Comparison of ENCODE assay signal across 1 mouse cellular context in the genomic region with DNA sequence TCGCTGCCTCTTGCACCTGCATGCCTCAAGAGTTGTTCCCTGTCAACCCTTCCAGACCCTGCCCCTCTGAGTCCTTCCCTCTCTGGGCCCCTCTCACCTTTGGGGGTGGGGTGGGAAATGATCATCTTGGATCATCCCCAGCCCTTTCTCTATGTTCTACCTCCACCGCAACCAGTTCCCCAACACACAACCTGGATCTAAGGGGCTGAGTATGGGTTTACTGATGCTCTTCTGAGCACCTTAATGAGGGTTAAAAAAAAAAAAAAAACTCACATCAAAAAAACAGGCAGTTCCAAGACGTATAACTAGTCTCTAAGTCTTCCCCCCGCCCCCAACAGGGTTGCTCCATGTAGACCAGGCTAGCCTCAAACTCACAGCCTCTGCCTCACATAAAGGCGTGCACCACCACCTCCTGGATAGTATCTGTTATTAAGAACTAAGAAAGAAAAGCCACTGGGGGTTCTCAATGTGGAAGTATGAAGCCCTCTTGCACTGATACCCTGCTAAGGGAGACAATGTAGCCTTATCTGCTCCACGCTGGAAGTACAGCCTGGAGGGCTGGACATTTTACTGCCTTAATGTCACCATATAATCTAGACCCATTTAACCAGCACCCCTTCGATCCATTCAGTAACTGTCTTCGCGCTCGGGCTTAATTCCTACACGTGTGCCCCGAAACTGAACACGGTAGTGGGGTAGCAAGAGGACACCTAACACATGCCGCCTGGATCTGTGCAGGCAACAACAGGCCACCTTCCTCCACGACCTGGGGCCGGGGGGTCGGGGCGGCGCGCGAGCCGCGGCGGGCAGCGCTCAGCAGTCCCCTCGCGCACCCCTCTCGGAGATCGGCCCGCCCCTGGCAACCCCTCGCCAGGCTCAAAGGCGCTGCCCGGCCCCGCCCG.
TF ChIP-seq lines count a peak whose summit lies in the region.

No protein-coding gene starts in this region.

TF ChIP-seq in CH12.LX, 34 proteins besides CTCF, POLR2A, EP300 and RAD21:
- TF ChIP-seq ZC3H11A (IDR thresholded peaks at IDR 0.05; ENCODE audit: low read depth, low read length) (no peak), E2F4 (IDR thresholded peaks at IDR 0.05; ENCODE audit: insufficient replicate concordance, low read depth, low read length) (no peak), MAX (IDR thresholded peaks at IDR 0.05; ENCODE audit: low read length) (0 out of 2 replicates have a peak, but pooled peaks have one; percentile 41), MYC (IDR thresholded peaks at IDR 0.05; ENCODE audit: low read depth, low read length) (0 out of 2 replicates have a peak, but pooled peaks have one; percentile 48), KAT2A (IDR thresholded peaks at IDR 0.05; ENCODE audit: insufficient replicate concordance, low read length) (no peak)
TF ChIP-seq in CH12.LX: peak in this region for 2.
